Mouse (Mus musculus) testis, postnatal 10 days (tissue): Measurements from ENCODE around the gene Sema6c.

Source experiments
- DNase-seq: peaks from one replicate; pipeline ENCODE4 v3.0.0; 2021; ENCODE audit warnings: low spot score

The Sema6c gene

GRCm38 (mm10) chr3:95142617-95143011 lies 17.6 kb upstream of the Sema6c start:
- DNase-seq = peak; percentile 92

DNA sequence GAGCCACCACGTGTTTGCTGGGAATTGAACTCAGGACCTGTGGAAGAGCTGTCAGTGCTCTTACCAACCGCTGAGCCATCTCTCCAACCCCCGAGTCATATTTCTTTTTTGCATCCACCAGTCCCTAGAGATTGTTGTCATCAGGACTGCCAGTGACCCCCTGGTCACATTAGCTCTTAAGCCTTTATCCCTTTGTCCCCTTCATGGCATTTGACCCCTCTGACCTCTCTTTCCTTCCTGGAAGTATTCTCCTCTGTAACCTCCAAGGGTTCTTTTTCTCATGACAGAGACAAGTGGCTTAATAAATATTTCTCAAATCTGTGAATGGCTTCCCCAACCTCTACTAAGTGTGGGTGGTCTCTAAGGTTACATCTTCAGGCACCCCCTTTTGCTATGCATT lies 12.3 kb upstream of the Sema6c start:
- no peak for DNase-seq

DNA sequence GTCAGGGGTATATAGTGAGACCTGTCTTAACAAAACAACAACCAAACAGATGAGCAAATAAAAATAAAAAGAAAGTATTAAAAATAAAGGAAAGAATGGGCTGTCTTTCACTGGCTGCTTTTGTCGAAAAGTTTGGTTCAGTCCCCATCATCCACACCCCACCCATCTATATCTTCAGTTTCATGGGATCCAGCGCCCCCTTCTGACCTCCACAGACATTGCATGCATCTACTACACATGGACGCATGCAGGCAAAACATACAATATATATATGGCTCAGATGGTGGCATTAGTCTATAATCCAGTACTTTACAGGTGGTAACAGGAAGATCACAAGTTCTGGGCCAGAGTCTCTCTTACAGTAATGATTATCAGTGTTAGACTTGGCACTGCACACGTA lies 6.4 kb upstream of the Sema6c start:
- DNase-seq = peak; percentile 66

GRCm38 (mm10) chr3:95159511-95159986 lies 708 bp upstream of the Sema6c start:
- DNase-seq = no peak

GRCm38 (mm10) chr3:95161041-95161551 lies 839 bp downstream of the Sema6c start:
- peak; percentile 70 for DNase-seq

GRCm38 (mm10) chr3:95161618-95162344 lies 1.5 kb downstream of the Sema6c start:
- DNase-seq = peak; percentile 44

DNA sequence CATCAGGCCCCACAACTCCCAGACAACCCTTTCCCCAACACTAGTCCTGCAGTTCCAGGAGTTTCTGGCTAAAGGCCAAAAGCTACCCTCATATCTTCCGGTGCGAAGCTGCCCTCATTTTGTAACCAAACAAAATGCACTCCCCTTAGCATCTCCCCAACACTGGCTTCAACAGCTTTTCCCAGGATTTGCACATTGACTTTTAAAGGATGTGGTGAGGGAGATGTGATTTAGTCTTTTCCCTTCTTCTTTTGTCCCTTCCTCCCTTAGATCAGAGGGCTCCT lies 2.0 kb downstream of the Sema6c start:
- DNase-seq = no peak

DNA sequence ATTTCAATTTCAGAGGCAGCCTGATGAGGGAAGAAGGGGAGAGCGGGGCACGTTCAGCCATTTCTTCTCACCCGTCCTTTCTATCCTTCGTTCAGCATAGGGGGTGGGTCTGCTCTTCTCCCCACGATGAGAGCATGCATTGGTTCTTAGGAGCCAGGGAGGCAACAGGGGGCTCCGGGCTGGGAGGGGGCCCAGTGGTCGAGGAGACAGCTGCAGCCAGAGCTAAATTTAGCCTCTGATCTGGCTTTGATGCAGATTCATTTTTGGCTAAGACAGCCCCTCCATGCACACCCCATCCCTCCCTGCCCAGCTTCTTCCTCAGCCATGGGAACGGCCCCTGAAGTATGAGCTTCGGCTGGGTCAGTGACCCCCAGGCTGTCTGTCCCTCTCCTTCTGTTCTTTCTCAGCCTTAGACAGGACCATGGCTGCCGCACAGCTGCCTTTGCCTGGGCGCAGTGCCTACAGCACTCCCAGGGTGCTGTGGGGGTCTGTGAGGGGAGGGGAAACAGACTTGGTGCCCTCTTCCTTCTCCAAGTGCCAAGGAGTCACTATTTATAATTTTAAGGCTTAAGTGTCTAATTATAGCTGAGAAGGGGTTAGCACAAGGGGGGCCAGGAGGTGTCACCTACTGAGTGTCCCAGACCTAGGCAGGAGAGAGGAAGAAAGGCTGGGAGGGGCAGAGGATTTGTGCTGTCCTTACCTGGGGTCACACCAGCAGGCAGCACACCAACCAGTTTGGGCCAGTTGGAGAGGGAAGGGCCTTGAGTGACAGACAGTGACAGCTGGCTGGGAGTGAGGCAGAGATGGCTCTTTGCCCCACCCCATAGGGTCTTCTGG lies 3.4 kb downstream of the Sema6c start:
- DNase-seq = no peak

GRCm38 (mm10) chr3:95164256-95164550 lies 3.9 kb downstream of the Sema6c start:
- no peak for DNase-seq

DNA sequence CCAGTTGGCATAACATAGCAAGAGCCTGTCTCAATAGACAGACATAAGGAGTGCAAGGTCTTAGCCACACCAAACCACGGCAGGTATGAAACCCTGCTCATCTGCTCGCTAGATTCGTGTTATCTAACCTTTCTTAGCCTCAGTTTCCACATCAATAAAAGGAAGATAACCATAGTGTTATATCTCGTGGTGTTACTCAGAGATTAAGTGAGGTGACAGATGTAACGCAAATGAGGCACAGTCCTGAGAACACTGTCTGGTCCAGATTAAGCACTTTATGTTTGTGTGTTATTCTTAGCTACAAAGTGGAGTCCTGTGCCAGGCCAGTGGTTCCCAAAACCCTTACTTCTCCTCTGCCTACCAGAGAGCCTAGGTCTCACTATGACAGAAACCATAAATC lies 4.6 kb downstream of the Sema6c start:
- DNase-seq = no peak

GRCm38 (mm10) chr3:95169996-95170395 lies 9.7 kb downstream of the Sema6c start:
- DNase-seq = no peak

GRCm38 (mm10) chr3:95171105-95171504 lies 10.8 kb downstream of the Sema6c start:
- no peak for DNase-seq

GRCm38 (mm10) chr3:95172526-95173255 lies 12.4 kb downstream of the Sema6c start:
- DNase-seq = peak; percentile 68

GRCm38 (mm10) chr3:95173256-95173949 lies 13.1 kb downstream of the Sema6c start:
- DNase-seq = peak; percentile 81

DNA sequence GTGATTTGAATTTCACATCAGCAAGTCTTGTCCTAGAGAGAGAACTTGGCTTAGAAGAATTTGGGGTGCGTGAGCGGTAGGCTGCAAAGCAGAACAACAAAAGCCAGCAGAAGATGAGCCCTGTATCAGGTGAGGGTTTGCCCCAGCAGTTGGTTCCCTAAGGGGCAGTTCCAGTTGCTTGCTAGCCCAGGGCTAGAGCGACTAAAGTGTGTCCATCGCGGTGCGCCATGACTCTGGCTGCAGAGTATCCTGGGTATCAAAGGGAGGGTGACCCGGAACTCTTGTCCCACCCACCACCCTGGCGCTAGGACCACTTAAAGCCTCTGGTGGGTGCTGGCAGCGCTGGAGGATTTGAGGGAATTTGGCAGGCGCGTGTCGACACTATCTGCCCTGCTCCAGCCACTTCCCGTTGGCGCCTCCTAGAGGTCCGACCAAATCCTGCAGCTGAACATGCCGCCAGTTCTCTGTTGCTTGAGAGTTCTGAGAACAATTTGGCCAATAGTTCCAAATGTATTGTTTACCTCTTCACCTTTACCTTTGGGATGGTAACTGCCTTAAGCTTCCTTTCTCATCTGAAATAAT lies 13.8 kb downstream of the Sema6c start:
- DNase-seq = peak; percentile 94

- peak; percentile 47 for DNase-seq
Observed at GRCm38 (mm10) chr3:95176500-95176899, 16.2 kb downstream of the Sema6c start.

DNA sequence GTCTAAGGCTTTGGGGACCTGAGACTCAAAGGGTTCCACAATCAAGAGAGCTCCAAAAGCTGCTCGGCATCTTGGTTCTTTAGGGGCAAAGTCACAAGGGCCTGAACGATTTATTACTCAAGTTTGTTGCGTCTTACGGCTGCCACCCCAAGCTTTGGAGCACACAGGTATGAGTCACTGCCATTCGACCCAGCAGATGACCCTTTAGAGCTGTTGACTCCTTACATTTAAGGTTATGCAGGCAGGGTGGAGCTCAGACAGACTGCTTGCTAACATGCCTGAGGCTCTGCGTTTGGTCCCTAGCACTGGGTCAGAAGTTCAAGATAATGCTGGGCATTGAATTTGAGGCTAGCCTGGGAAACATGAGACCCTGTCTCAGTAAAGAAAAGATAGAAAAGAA lies 17.3 kb downstream of the Sema6c start:
- peak; percentile 45 for DNase-seq

DNA sequence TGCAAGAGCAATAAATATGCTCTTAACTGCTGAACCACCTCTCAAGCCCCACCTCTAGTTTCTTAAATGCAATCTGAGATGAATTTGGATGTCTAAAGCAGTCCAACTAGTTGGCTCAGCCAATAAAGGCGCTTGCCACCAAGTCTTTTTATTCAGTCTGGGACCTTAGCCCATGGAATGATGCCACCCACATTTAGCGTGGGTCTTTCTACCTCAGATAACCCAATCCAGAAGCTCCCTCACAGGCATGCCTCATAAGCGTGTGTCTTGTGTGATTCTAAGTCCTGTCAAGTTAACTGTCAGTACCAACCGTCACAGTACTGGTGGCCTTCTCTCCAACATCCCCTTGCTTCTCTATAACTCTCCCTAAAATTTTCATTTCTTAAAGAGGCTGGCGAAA lies 18.7 kb downstream of the Sema6c start:
- DNase-seq = no peak

DNA sequence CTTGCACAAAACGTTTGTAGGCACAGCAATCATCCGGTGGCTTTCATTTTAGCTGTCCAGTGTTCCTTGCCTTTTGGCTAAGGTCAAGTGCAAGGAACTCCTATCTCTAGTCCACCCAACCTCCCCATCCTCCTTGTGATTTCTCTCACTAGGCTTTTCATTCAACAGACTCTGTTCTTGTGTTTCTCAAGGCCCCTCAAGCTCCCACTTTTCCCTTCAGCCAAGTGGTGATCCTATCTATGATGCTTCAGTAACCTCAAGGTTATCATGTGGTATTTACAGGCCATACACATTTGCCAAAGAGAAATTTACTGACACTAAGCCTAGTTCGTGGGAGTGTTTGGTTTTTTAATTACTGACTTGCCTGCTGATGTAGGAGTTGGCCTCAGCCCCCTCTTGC lies 19.6 kb downstream of the Sema6c start:
- DNase-seq = no peak

- no peak for DNase-seq
Observed at GRCm38 (mm10) chr3:95181841-95182240, 21.6 kb downstream of the Sema6c start.

DNA sequence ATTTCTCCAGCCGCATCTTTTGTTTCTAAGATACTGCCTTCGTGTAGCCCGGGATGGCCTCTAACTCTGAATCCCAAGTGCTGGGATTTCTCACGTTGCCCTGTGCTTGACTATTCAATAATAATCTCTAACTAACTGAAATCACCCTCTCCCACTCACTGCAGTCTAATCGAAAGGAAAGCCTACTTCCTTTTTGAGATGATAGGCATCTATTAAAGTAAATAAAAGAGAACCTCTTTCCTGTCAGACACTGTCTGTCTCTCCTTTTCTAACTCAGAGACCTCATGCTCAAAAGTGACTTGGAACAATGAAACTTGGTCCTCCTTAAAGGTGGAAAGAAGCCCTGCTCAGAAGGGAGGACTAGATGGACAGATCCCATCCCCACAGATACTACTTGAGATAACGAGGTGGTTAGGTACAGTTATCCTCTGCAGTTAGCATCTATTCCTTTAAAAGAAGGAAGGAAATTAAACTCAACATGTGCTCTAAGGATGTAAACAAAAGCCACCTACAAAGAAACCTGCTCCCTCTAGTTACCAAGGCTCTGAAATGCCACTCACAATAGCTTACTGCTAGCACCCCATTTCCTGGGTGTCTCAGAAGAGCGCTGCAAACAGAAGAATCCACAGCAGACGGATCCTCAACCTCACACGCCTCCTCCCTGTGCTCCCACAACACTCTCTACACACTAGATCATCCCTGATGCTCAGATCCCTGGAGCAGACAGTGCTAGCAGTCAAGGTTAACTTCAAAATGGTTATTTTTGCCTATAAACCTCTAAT lies 24.7 kb downstream of the Sema6c start:
- DNase-seq = no peak
